Mouse (Mus musculus) subcutaneous adipose tissue, adult 2 months (tissue): Measurements from ENCODE around the gene Nanog. TPM values are rescaled to one million over a fixed set of nuclear protein-coding genes. Genes with fewer than 3 reads are reported as not detected.

ENCODE experiments used
- polyA plus RNA-seq: library from polyadenylated mRNA; depleted of rRNA; stranded (reverse); fragments of >200 nt; gene quantifications from 2 replicates; pipeline ENCODE4 v1.2.3, GENCODE M21; 2012; ENCODE audit warnings: low replicate concordance; rRNA removed

Gene Nanog
- 0.50 TPM in 1 of 2 replicates, not detected in the other for polyA plus RNA-seq

GRCm38 (mm10) chr6:122707036-122707800 is at the start of gene Nanog:
TSS of gene Nanog (plus strand) at chr6:122707489.

Other genes starting within 250 kb of the Nanog start
- gene Rimklb, start 208.7 kb upstream of the Nanog start, polyA plus RNA-seq: 0.11 and 0.49 TPM in 2 replicates
- 392 and 474 TPM in 2 replicates for gene Mfap5, start 201.6 kb upstream of the Nanog start, polyA plus RNA-seq
- not detected in 2 replicates for gene Aicda, start 153.7 kb upstream of the Nanog start, polyA plus RNA-seq
- 46.7 and 60.4 TPM in 2 replicates for gene Apobec1, start 105.0 kb upstream of the Nanog start, polyA plus RNA-seq
- 0.11 and 0.58 TPM in 2 replicates for gene Gdf3, start 97.4 kb upstream of the Nanog start, polyA plus RNA-seq
- not detected in 2 replicates for gene Dppa3, start 81.1 kb upstream of the Nanog start, polyA plus RNA-seq
- gene Slc2a3, start 94.2 kb downstream of the Nanog start, polyA plus RNA-seq: 2.0 and 10.3 TPM in 2 replicates
- 10.9 and 17.5 TPM in 2 replicates for gene Foxj2, start 112.4 kb downstream of the Nanog start, polyA plus RNA-seq
- 11.0 and 17.3 TPM in 2 replicates for gene C3ar1, start 148.7 kb downstream of the Nanog start, polyA plus RNA-seq
- gene Necap1, start 167.0 kb downstream of the Nanog start, polyA plus RNA-seq: 19.9 and 23.6 TPM in 2 replicates
- 8.4 and 10.1 TPM in 2 replicates for gene Clec4a1, start 214.4 kb downstream of the Nanog start, polyA plus RNA-seq
- gene Clec4a3, start 245.0 kb downstream of the Nanog start, polyA plus RNA-seq: 4.3 and 4.5 TPM in 2 replicates